Mouse (Mus musculus) layer of hippocampus, adult 18-20 months (tissue): ENCODE results near the gene Acta2. TPM values are rescaled to one million over a fixed set of nuclear protein-coding genes. Genes with fewer than 3 reads are reported as not detected.

Experiments used
- DNase-seq, 2 experiments: peaks; one replicate each; pipeline ENCODE4 v3.0.0; 2022; ENCODE audit warnings: low spot score in 2 of 2
- long read RNA-seq: library from polyadenylated mRNA; stranded (forward); transcript quantifications from one replicate; pipeline ENCODE4 v2.0.0, GENCODE M21; 2021
- total RNA-seq, 2 experiments: library from RNA; stranded (reverse); gene quantifications; 2 replicates each; pipeline ENCODE4 v1.2.3; 2021

The Acta2 gene
- total RNA-seq: 1 to 10 TPM; 7.0 to 9.8 TPM
- long read RNA-seq, partial matches to known transcripts: 0 of 3 reads
- long read RNA-seq, other reads (novel, unspliced or antisense): 1 of 3 reads

DNA sequence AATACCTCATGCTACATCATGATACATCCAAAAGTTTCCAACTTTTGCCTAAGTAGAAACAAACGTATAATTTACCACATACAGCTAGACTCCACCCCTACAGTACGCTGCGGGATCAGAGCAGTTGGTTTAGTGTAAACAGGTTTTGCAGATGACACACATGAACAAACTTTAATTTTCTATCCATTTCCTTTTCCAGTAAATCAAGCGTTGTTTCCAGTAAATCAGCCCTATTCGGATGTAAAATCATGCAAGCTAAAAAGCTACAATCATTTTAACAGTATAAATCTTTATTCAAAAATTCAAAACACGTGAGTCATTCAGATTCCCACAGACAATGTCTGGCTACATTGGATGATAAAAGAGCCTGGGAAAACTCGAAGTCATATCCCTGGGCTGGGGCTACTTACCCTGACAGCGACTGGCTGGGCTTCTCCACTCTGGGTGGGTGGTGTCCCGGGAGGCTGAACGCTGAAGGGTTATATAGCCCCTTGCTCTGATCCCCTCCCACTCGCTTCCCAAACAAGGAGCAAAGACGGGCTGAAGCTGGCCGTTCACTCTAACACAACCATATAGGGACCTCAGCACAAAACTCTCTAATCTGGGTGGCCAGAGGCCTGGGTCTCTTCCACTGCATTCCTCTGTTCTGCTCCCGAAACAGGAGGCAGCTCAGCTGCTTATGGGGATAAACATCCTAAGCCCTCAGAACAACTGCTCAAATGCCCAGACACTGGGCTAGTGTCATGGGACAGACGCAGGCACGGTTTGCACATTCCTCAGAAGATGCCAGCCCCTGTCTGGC lies at the start of gene Acta2:
Acta2 (minus strand) TSS at position 711 of the 802 bp plus-strand sequence.
- no peak for DNase-seq

DNA sequence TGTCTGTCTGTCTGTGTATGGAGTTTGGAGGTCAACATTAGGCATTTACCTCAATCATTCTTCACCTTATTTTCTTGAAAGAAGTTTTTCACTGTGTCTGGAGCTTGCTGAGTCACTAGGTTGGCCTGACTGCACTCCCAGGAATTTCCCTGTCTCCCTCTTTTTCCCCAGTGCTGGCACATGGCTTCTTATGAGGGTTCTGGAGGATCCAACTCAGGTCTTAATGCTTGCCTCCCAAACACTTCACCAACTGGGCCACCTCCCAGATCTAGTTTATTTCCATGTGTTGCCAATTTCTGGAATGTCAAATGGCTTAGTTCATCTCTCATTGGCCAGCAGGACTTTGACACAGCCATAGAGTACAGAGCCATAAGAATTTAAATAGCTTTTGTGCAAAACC lies 49.5 kb upstream of the Acta2 start:
- no peak for DNase-seq

DNA sequence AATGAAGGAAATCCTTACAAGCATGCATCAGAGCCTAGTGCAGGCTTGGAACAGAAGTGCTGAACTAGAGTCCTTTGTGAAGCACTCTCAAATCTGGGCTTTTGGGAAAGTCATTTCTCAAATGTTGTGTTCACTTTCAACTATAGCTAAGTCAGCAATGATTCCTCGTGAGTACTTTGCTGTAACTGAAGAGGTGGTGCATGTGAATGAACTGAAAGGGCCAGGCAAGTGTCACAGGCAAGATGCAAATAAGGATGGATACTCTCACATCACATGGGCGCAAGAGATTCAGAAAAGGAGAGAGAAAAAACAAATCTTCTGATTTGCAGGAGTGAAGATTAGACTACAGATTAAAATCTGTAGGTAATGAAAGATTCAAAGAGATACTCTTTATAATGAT lies 45.0 kb upstream of the Acta2 start:
- no peak for DNase-seq

DNA sequence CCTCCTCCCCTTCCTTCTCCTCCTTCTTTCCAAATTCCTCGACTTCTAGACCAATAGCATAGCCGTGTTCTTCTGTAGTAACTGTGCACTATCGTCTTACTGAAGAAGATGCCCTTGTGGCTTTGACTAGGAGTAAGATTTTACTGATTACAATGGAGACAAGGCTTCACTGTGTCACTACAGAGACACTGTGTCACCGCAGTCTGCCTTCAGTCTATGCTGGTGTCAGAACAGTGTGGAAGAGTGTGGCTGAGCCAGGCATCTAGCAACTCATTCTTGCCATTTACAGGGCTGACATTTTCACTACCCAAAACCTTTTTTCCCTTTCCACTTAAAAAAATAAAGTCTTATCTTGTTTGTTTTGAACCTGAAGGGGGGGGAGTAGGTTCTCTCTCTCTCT lies 43.8 kb upstream of the Acta2 start:
- DNase-seq: no peak

DNA sequence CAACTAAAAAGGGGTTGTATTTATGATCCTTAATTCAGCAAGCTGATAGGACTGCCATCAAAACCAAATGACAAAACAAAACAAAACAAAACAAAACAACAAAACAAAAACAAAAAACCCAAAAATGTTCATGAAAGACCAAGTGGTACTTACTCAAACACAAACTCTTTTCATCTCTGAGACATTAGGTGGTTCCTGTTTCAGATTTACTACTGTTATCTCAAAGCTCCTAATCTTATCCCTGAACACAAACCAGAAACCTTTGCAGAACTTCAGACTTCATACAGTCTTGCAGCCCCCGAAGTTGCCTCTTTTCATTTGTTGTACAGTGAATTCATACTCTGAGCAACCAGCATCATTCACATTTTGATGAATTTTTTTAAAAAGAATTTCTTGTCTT lies 43.1 kb upstream of the Acta2 start:
- no peak for DNase-seq

DNA sequence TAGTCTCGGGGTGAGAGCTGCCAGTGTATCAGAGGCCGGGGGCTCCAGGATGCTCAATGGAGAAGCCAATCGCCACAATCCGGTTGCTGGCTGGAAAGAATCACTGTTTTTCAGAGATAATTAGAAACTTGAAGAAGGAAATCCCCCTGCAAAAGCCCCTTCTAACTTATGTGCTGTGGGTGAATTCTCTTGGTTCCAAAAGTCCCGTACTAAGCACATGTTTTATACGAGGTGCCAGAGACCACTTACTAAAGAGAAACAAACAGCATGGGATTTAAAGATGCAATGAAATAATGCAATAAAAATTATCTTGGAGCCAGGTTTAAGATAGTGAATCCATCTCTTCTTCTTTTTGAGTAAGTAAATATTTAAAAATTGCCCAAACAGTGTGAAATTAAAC lies 40.1 kb upstream of the Acta2 start:
- no peak for DNase-seq

DNA sequence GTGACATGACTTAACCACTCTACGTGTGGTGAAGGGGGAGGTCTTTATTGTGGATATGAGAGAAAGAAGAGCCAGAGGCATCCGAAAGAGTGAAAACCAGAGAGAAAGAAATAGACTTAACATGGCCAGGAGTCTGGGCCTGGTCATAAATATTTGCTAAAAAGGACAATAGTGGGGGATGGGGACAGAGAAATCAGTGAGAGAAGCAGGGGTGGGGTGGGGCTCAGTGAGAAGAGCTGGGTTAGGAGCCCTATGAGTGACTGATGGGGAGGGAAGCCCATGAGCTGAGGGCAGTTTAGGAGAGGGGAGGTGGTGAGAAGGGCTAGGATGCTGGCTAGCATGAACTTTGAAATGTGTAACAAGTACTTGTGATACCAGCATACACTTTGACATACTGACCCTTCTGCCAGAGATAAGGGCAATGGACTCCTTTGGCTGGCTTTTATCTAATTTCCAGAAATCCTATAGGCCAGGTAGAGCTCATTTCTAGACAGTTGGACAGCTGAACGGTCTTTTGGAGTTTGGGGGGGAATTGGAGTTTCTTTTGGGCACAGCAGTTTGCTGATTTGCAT lies 38.1 kb upstream of the Acta2 start:
- no peak for DNase-seq

DNA sequence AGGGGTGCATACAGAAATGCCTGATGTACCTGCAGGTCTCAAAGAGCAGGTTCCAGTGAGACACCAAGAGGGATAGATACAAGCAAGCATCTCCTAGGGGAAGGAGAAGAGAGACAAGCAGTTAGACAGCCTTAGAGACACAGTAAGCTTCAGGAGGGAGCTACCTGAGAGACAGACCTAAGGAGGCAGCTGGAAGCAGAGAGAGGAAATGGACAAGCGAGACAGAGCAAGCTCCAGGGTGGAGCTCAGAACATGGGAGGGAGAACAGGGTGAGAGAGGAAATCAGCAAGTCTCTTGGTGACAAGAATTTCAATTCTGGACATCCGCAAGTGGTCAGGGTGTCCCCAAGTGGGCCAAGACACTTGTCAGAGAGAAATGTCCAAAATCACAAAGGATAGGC lies 37.3 kb upstream of the Acta2 start:
- DNase-seq: no peak

DNA sequence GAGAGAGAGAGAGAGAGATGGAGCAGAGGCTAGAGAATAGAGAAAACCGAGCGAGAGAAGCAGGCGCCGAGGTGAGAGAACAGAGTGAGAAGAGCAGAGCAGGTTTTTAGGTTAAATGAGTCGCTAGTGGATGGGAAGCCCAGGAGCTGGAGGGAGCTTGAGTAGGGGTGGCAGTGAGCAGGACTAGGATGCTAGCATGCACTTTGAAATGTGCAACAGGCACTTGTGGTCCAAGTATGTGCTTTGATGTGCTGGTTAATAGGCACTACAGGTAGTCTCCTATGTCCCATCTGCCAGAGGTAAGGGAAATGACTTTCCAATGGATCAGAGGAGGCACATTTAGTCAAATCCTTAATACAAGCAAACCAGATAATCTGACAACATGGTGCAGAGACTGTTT lies 36.6 kb upstream of the Acta2 start:
- no peak for DNase-seq

DNA sequence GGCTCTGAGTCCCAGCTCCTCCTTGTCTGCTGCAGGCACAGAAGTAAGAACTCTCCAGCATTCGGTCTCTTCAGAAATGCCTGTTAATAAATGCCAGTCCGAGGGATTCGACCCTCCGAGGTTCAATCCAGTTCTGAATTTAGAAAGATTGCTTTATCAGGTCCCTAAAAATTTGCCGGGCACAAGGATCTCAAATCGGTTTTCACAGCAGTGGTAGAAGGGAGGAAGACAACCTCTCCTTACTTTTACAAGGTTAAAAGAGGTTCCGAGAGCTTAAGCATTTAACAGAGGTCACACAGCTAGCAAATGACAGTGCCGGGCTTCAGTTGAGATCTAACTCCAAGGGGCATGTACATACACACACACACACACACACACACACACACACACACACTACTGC lies 36.0 kb upstream of the Acta2 start:
- DNase-seq: no peak

DNA sequence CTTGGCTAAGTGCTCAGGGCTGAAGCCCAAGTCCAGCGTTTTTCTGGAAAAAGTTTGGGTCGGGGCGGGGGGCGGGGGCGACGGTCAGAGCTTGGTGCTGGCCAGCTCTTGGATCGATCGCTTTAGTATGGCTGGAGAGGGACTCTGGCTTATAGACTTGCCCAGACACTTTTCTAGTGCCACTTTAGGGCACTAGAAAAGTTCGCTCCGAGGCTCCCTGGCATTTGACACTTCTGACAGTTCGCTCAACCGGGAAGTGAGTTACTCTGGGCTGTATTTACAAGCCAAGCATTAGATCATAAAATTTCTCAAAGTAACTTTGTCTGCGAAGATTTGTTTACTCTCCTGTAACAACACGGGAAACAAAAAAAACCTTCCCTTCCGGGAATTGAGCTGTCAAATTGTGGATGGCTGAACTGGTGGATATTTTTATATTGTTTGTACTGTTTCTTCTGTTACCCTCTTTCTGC lies 35.5 kb upstream of the Acta2 start:
- DNase-seq: no peak

DNA sequence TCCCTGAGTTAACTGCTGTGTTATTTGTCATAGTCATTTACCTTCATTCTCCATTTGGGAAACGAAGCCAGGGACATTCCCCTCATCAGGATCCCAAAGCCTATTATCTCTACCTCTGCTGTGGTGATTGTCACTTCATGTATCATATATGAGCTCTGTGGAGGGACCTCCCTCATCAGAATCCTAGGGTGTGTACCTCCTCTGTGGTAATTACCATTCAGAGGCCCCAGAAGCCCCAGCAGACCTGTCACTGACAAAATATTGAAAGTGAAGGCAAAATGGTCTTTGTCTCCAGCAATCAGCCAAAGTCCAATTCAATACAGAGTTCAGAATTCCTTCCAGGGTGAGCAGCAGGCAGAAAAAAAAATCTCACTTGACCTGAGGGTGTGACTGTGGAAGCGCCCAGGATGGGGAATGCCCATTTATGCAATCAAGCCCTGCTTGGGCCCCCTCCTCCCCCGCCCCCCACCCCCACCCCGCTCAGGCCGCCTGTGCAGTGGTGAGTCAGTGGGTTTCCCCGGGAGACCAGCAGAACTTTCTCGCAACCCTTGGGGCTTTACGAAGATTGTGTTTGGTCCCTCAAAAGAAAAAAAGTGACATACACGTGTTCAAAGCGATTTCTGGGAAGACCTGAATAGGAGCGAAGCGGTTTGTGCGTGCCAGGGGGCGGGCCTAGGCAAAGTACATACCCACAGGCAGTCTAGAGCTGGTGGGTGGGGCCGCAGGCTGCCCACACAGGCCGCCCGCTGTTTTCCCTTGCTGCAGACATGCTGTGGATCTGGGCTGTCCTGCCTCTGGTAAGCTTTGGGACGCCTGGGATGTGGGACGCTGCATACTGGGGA lies 34.8 kb upstream of the Acta2 start, which contains the start of gene Fas:
Fas (plus strand) TSS at position 719 of the 842 bp plus-strand sequence.
- DNase-seq: peak in 1 of 2 experiments; percentile 8

DNA sequence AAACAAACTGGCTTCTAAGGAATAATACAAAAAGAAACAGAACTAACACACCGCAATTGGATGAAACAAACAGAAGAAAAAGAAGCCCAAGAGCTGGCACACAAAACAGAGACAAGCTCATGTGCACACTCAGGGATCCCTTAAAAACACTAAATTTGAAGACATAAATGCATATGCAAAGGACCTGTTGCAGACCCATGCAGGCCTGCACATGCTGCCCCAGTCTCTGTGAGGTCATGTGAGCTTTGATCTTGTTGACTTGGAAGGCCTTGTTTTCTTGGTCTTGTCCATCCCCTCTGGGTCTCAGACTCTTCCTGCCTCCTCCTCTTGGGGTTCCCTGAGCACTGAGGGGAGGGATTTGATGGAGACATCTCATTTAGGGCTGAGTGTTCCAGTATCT lies 33.3 kb upstream of the Acta2 start:
- no peak for DNase-seq

DNA sequence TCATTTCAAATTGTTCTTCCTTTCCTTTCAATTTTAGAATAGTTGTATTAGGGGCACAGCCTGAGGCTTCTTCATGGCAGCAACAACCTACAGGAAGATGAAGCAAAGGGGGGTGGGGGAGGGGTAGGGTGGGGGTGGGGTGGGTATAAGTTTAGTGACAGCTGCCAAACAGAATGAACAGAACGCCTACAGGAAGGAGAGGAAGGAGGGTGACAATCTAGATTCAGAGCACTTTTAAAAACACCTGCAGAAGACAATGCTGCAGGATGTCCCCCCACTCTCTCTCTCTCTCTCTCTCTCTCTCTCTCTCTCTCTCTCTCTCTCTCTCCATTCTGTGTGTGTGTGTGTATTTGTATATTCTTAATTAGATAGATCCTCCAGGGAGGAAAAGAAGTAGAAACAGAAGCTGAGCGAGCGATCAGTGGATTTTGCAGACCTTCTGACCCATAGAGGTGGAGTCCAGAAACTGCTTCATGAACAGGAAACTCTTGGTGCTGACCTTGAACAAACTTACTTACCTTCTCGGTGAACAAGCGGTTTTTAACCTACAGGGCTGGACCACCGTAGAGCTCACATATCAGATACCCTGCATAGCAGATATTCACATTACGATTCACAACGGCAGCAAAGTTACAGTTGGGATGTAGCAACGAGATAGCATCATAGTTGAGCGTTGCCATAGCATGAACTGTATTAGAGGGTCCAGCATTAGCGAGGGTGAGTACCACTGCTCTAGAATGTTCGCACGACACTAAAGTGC lies 32.4 kb upstream of the Acta2 start:
- no peak for DNase-seq

DNA sequence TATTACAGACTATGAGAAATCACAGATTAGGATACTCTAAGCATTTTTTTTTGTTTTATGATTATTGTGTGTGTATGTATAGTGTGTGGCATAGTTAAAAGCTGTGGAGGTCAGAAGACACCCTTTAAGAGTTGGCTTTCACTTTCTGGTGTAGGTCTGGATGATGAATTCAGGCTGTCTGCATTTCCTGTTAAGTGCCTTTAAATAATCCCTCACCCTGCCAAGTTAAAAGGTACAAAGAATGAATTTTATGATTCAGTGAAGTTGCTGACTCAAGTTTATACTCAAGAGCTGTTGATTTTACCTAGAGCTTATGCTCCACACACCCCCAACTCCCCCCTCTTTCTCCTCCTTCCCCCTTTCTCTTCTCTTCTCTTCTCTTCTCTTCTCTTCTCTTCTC lies 31.8 kb upstream of the Acta2 start:
- no peak for DNase-seq

DNA sequence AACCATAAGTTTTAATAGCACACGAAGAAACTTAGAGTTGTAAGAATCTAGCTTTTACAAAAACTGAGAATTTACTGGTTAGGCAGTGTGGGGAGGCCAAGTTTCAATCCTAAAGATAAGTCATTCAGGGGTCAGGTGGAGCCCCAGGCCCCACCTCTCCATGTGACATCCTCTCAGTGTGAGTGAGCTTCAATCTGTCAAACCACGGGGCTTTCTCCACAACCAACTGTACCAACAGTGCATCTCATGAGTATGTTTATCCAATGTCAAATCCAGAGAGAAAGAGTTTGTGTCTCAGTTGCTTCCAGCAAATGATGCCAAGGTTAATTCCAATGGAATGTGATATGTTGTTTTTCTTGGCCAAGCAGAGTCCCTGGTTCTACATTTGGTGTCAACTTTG lies 29.4 kb upstream of the Acta2 start:
- DNase-seq: no peak

DNA sequence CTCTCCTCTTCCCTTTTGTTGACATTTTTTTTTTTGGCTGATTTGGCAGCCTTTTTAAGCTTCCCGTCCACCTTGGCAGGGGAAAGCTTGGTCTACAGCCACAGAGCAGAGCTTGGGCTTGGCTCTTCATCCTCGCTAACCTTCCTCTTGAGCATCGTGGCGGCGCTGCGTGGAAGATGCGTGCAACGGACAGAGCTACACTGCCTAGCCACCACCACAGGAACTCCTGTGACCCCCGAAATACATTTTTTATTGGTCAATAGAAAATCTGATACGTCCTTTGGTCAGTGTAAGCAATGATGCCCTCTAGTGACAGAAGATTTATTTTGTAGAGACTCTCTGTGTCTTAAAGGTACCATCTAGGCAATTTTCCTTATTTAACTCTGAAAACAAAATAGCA lies 29.0 kb upstream of the Acta2 start:
- no peak for DNase-seq

DNA sequence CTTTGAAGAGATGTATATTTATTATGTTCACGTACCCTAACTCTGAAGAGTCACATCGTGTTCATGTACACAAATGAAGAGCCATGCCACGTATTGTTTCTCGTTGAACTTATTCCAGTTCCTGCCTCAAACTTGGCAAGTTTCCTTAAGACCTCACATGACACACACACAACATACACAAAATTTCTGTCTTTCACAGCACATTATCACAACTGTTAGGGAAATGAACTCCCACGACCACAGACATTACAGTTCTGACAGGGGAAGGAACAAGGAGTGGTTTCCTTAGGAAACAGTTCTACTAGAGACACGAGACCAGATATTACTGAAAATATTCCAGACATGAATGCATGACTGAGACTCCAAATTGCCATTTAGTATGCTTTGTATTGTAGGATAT lies 28.2 kb upstream of the Acta2 start:
- no peak for DNase-seq

DNA sequence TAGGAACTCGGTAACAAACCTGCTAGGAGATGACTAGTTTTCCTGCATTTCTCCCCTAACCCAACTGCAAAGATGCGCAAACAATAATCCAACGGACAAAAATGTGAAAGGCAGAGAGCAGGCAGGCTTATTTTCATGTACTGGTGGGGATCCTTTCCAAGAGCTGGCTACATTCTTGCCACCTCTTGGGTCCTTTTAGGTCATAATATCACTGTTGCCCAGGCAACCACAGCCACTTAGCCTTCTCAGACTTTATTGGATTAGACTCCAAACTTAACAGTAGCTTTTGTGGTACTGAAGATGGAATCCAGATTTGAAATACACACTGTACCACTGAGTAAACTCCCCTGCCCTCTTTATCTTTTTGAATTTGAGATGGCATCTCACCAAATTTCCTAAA lies 22.7 kb upstream of the Acta2 start:
- no peak for DNase-seq

DNA sequence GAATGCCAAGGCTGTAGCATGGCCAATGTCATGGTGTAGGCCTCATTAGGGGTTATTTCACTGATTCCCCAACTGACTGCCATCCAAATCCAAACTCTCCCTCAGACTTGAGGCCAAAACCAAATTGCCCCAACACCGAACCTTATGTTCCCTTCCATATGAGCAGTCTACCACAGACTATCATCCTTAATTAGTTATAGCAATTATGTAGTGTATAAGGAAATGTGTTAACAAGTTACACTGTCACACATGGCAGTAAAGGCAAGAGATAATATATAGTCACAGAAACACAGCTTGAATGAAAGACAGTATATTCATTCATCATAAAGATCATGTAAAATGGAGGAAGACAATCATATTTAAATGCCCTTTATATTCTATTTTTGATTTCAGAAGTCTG lies 17.7 kb upstream of the Acta2 start:
- DNase-seq: no peak

DNA sequence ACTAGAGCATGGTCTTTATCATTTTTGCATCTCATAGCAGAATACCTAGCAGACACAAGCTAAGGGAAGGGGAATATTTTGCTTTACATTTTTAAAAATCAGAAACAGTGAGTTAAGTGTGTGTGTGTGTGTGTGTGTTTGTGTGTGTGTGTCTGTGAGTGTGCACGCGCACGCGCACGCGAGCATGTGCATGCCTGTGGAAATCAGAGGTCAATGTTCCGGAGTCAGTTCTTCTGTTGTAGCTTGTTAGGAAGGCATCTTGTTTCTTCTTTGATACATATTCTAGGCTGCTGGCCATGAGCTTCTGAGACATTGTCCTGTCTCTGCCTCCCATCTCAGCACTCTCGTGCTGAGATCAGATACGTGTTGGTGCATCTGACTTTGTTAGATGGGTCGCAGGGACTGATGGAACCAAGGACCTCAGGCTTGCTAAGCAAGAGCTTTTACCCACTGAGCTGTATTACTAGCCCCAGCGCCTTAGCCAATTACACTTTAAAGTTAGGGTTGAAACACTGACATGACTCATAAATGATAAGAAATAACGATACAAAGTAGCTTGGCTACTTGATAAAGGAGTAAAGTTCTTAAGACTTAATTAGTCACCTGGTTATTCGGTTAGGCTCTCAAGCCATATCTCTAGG lies 15.6 kb upstream of the Acta2 start:
- DNase-seq: no peak
